Mouse (Mus musculus): Measurements from ENCODE around the gene Adamtsl2. TPM values are rescaled to one million over a fixed set of nuclear protein-coding genes. Genes with fewer than 3 reads are reported as not detected.

Adamtsl2 gene
- total RNA-seq, 4 experiments from 2014 or later: 4.4 to 6.6 (median 5.1) TPM

Other genes starting within 250 kb of the Adamtsl2 start
- gene Abo, start 214.4 kb upstream of the Adamtsl2 start, total RNA-seq (2022): not detected
- 10 to 100 TPM; 11.0 to 13.7 (median 12.1) TPM for gene Surf6, start 176.5 kb upstream of the Adamtsl2 start, total RNA-seq (2022)
- 10 to 100 TPM; 24.2 to 26.9 (median 24.8) TPM for gene Med22, start 168.7 kb upstream of the Adamtsl2 start, total RNA-seq (2022)
- 100 to 1,000 TPM; 268 to 317 (median 304) TPM for gene Rpl7a, start 168.6 kb upstream of the Adamtsl2 start, total RNA-seq (2022)
- 10 to 100 TPM; 15.0 to 21.4 (median 17.0) TPM for gene Surf2, start 163.0 kb upstream of the Adamtsl2 start, total RNA-seq (2022)
- gene Surf1, start 162.8 kb upstream of the Adamtsl2 start, total RNA-seq (2022): 10 to 100 TPM; 58.5 to 70.1 (median 64.5) TPM
- gene Surf4, start 145.5 kb upstream of the Adamtsl2 start, total RNA-seq (2022): 10 to 100 TPM; 85.4 to 92.1 (median 86.7) TPM
- gene Stkld1, start 145.3 kb upstream of the Adamtsl2 start, total RNA-seq (2022): not detected
- 10 to 100 TPM; 10.5 to 15.1 (median 13.1) TPM for gene Rexo4, start 115.0 kb upstream of the Adamtsl2 start, total RNA-seq (2022)
- not detected for gene Adamts13, start 106.0 kb upstream of the Adamtsl2 start, total RNA-seq (2022)
- 10 to 100 TPM; 44.4 to 51.6 (median 48.5) TPM for gene Cacfd1, start 69.5 kb upstream of the Adamtsl2 start, total RNA-seq (2022)
- 1 to 10 TPM in 1 of 4 experiments, under 1 TPM in 3; 0.27 to 1.5 (median 0.56) TPM for gene Slc2a6, start 51.4 kb upstream of the Adamtsl2 start, total RNA-seq (2022)
- not detected for gene Mymk, start 7.2 kb upstream of the Adamtsl2 start, total RNA-seq (2022)
- gene Fam163b, start 63.1 kb downstream of the Adamtsl2 start, total RNA-seq (2022): under 1 TPM; 0.27 to 0.63 (median 0.48) TPM
- gene Dbh, start 85.9 kb downstream of the Adamtsl2 start, total RNA-seq (2022): 1 to 10 TPM; 1.5 to 3.4 (median 1.8) TPM
- gene Sardh, start 169.0 kb downstream of the Adamtsl2 start, total RNA-seq (2022): 10 to 100 TPM in 2 of 4 experiments, 1 to 10 TPM in 2; 3.5 to 13.3 (median 7.6) TPM